Mouse (Mus musculus) hindbrain, embryonic 12.5 days (tissue): ENCODE measurements around the gene Rapgef1. TPM values are rescaled to one million over a fixed set of nuclear protein-coding genes. Genes with fewer than 3 reads are reported as not detected.

Source experiments
- ATAC-seq: fragments of 200-750 bp; cut with Nextera tagmentation; 2 replicates; pipeline ENCODE4 v1.8.0; 2017; ENCODE audit warnings: moderate TSS enrichment; ENCODE audit not compliant: low FRiP score
- H3K27ac ChIP-seq: fragments of 300-500 bp; sonication (generic); 2 replicates; pipeline ENCODE4 v1.5.1; 2016; ENCODE audit warnings: mild to moderate bottlenecking
- H3K27me3 ChIP-seq: fragments of 300-500 bp; sonication (generic); 2 replicates; pipeline ENCODE4 v1.6.1; 2016; ENCODE audit warnings: mild to moderate bottlenecking
- H3K36me3 ChIP-seq: fragments of 300-500 bp; sonication (generic); 2 replicates; pipeline ENCODE4 v1.6.1; 2016; ENCODE audit warnings: mild to moderate bottlenecking
- H3K4me1 ChIP-seq: fragments of 300-500 bp; sonication (generic); 2 replicates; pipeline ENCODE4 v1.6.1; 2016
- H3K4me2 ChIP-seq: fragments of 300-500 bp; sonication (generic); replicated peaks from 2 replicates; pipeline ENCODE4 v1.6.1; 2016; ENCODE audit warnings: mild to moderate bottlenecking
- H3K4me3 ChIP-seq: fragments of 300-500 bp; sonication (generic); 2 replicates; pipeline ENCODE4 v1.5.1; 2016; ENCODE audit warnings: mild to moderate bottlenecking
- H3K9ac ChIP-seq: fragments of 300-500 bp; sonication (generic); 2 replicates; pipeline ENCODE4 v1.6.1; 2016; ENCODE audit warnings: mild to moderate bottlenecking, moderate library complexity
- H3K9me3 ChIP-seq: fragments of 300-500 bp; sonication (generic); replicated peaks from 2 replicates; pipeline ENCODE4 v1.6.1; 2016; ENCODE audit warnings: mild to moderate bottlenecking
- WGBS: fragments of 180-500 bp; shearing (Covaris S2); methylation state at CpG from one replicate; pipeline ENCODE4 v1.1.7; 2016; 5-methylcytosine and 5-hydroxymethylcytosine counted together
- polyA plus RNA-seq: library from polyadenylated mRNA; unstranded; fragments of >200 nt; fragmentation: Nextera tagmentation; extraction: Ambion mirVana; gene quantifications from 2 replicates; pipeline ENCODE4 v1.2.1, GENCODE M21; 2016

Gene Rapgef1
- polyA plus RNA-seq, 1 experiment from 2014 or later = 24.7 TPM

DNA sequence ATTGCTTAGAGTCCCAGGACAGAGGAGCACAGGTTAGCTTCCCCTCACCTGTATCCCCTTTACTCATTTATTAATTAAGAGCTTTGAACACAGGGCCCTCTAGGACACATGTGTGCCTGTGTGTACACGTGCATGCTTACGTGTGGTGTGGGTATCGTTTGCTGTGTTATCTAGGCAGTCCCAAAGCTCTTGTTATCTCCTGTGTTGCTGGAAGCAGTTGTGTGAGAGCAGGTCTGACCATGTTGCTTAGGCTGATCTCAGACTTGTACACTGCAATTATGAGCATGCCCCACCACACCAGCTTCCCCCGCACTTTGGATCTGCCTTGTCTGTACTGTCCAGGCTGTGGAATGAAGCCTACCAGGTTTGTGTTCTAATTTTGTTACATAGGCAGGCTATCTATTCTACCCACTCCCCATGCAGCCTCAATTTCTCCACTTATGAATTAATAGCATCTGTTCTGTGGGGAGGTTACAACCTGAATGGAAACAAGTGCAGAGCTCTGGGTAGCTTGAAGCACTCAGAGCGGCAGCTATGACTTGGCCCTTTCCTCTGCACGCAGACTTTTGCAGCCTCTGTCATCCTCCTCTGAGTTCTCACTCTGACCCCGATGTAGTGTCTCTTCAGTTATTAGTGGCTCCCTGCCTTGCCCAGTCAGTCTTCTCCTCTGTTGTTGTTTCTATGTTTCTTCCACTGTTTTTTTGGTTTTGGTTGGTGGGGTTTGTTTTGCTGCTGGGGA, 63.9 kb downstream of the Rapgef1 start:
- Histone ChIP-seq H3K4me3 (no peak overlapping the region), H3K27me3 (no peaks in the 10 kb centered on the region), H3K9ac (no peak overlapping the region), H3K9me3 (no peaks in the 10 kb centered on the region), H3K36me3 (peaks cover 20% of the 10 kb centered on the region), H3K4me2 (no peak overlapping the region), H3K4me1 (no peaks in the 10 kb centered on the region), H3K27ac (no peak overlapping the region)
- ATAC-seq = no peak
- 91% methylated on average over 7 of the region's 7 CpGs for WGBS

- Histone ChIP-seq H3K9ac (no peak overlapping the region), H3K4me1 (no peaks in the 10 kb centered on the region), H3K4me2 (no peak overlapping the region), H3K36me3 (peaks cover 26% of the 10 kb centered on the region), H3K27me3 (no peaks in the 10 kb centered on the region), H3K27ac (no peak overlapping the region), H3K9me3 (no peaks in the 10 kb centered on the region), H3K4me3 (no peak overlapping the region)
- 48% methylated on average over 2 of the region's 2 CpGs for WGBS
- no peak for ATAC-seq
Observed at GRCm38 (mm10) chr2:29684498-29684897, 65.0 kb downstream of the Rapgef1 start.

GRCm38 (mm10) chr2:29689014-29689413, 69.5 kb downstream of the Rapgef1 start:
- H3K36me3 ChIP-seq = peaks cover 62% of the 10 kb centered on the region
- H3K4me2 ChIP-seq = no peak overlapping the region
- no peak overlapping the region for H3K4me3 ChIP-seq
- no peaks in the 10 kb centered on the region for H3K4me1 ChIP-seq
- H3K9ac ChIP-seq = no peak overlapping the region
- H3K9me3 ChIP-seq = no peaks in the 10 kb centered on the region
- no peak overlapping the region for H3K27ac ChIP-seq
- H3K27me3 ChIP-seq = no peaks in the 10 kb centered on the region
- WGBS = 95% methylated on average over 7 of the region's 7 CpGs
- no peak for ATAC-seq

DNA sequence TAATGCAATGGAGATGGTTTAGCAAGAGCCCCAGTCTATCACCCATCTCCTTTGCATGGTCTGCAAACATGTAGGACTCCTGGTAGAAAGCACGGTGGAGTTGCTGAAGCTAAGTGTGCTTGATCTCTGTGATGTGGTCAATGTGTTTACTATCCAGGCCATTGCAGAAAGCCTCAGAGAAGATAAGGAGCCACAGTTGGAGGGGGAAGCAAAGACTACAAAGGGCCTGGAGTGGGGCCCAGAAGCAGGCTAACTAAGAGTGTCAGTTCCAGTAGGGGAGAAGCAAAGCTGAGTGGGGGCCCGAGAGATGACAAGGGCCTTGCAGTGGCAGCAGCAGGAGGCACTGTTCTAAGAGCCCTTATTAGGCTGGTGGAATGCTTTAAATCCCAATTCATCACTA, 70.0 kb downstream of the Rapgef1 start:
- 76% methylated on average over 2 of the region's 2 CpGs for WGBS
- Histone ChIP-seq H3K27me3 (no peaks in the 10 kb centered on the region), H3K9me3 (no peaks in the 10 kb centered on the region), H3K27ac (no peak overlapping the region), H3K4me3 (no peak overlapping the region), H3K36me3 (peaks cover 64% of the 10 kb centered on the region), H3K9ac (no peak overlapping the region), H3K4me1 (no peaks in the 10 kb centered on the region), H3K4me2 (no peak overlapping the region)
- ATAC-seq = no peak

GRCm38 (mm10) chr2:29691068-29691467, 71.5 kb downstream of the Rapgef1 start:
- ATAC-seq = no peak
- Histone ChIP-seq H3K4me3 (no peak overlapping the region), H3K9ac (no peak overlapping the region), H3K36me3 (peaks cover 66% of the 10 kb centered on the region), H3K27ac (no peak overlapping the region), H3K27me3 (no peaks in the 10 kb centered on the region), H3K4me2 (no peak overlapping the region), H3K4me1 (no peaks in the 10 kb centered on the region), H3K9me3 (no peaks in the 10 kb centered on the region)
- WGBS = 85% methylated on average over 5 of the region's 5 CpGs

GRCm38 (mm10) chr2:29691507-29691906, 72.0 kb downstream of the Rapgef1 start:
- Histone ChIP-seq H3K27me3 (no peaks in the 10 kb centered on the region), H3K4me1 (no peaks in the 10 kb centered on the region), H3K4me2 (no peak overlapping the region), H3K9ac (no peak overlapping the region), H3K36me3 (peaks cover 66% of the 10 kb centered on the region), H3K9me3 (no peaks in the 10 kb centered on the region), H3K4me3 (no peak overlapping the region), H3K27ac (no peak overlapping the region)
- 81% methylated on average over 6 of the region's 6 CpGs for WGBS
- ATAC-seq = no peak

- H3K9ac ChIP-seq = no peak overlapping the region
- H3K27me3 ChIP-seq = no peaks in the 10 kb centered on the region
- H3K4me3 ChIP-seq = no peak overlapping the region
- H3K27ac ChIP-seq = no peak overlapping the region
- H3K4me1 ChIP-seq = no peaks in the 10 kb centered on the region
- WGBS = 92% methylated on average over 2 of the region's 2 CpGs
- peaks cover 63% of the 10 kb centered on the region for H3K36me3 ChIP-seq
- H3K9me3 ChIP-seq = no peaks in the 10 kb centered on the region
- ATAC-seq = no peak
- no peak overlapping the region for H3K4me2 ChIP-seq
Observed at GRCm38 (mm10) chr2:29692192-29692591, 72.7 kb downstream of the Rapgef1 start.

- Histone ChIP-seq H3K27me3 (no peaks in the 10 kb centered on the region), H3K4me3 (no peak overlapping the region), H3K9ac (no peak overlapping the region), H3K36me3 (peaks cover 67% of the 10 kb centered on the region), H3K27ac (no peak overlapping the region), H3K4me2 (no peak overlapping the region), H3K4me1 (no peaks in the 10 kb centered on the region), H3K9me3 (no peaks in the 10 kb centered on the region)
- WGBS = 84% methylated on average over 7 of the region's 7 CpGs
- no peak for ATAC-seq
Observed at GRCm38 (mm10) chr2:29696207-29696800, 76.8 kb downstream of the Rapgef1 start.

- ATAC-seq = no peak
- Histone ChIP-seq H3K27me3 (no peaks in the 10 kb centered on the region), H3K27ac (no peak overlapping the region), H3K4me2 (no peak overlapping the region), H3K4me1 (no peaks in the 10 kb centered on the region), H3K9me3 (no peaks in the 10 kb centered on the region), H3K4me3 (no peak overlapping the region), H3K36me3 (peaks cover 70% of the 10 kb centered on the region), H3K9ac (no peak overlapping the region)
- WGBS = 94% methylated on average over 6 of the region's 6 CpGs
Observed at GRCm38 (mm10) chr2:29698421-29699290, 79.1 kb downstream of the Rapgef1 start.

DNA sequence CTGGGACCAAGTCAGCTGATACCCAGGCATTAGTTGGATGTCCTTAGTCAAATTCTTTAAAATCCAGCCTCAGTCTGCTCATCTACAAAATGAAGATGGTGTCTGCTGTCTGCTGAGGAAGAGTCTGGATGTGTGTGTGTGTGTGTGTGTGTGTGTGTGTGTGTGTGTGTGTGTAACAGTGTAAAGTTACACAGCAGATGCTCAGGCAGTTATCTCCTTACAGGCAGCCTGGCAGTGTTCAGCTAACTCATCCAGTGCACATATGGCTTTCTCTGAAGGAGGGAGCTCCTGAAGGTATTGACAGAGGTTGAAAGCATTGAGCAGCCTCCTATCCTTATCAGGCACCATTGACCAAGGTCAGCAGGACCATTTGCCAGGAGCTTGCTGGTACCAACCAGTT, 81.4 kb downstream of the Rapgef1 start:
- H3K36me3 ChIP-seq = peaks cover 85% of the 10 kb centered on the region
- no peak overlapping the region for H3K9ac ChIP-seq
- H3K27me3 ChIP-seq = no peaks in the 10 kb centered on the region
- H3K4me3 ChIP-seq = no peak overlapping the region
- no peak for ATAC-seq
- H3K4me2 ChIP-seq = no peak overlapping the region
- H3K9me3 ChIP-seq = no peaks in the 10 kb centered on the region
- no peaks in the 10 kb centered on the region for H3K4me1 ChIP-seq
- no peak overlapping the region for H3K27ac ChIP-seq

GRCm38 (mm10) chr2:29701393-29701792, 81.9 kb downstream of the Rapgef1 start:
- ATAC-seq = no peak
- Histone ChIP-seq H3K4me3 (no peak overlapping the region), H3K27ac (no peak overlapping the region), H3K4me2 (no peak overlapping the region), H3K9ac (no peak overlapping the region), H3K9me3 (no peaks in the 10 kb centered on the region), H3K36me3 (peaks cover 85% of the 10 kb centered on the region), H3K27me3 (no peaks in the 10 kb centered on the region), H3K4me1 (no peaks in the 10 kb centered on the region)
- whole genome bisulfite sequencing = 86% methylated on average over 6 of the region's 6 CpGs

DNA sequence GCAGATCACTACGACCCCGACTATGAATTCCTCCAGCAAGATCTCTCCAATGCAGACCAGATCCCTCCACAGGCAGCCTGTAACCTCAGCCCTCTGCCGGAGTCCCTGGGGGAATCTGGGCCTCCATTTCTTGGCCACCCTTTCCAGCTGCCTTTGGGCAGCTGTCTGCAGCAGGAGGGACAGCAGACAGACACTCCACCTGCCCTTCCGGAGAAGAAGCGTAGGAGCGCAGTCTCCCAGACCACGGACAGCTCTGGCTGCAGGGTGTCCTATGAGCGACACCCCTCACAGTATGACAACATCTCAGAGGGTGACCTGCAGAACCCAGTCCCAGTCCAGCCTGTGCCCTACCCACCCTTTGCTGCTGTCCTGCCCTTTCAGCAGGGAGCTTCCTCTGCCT, 82.7 kb downstream of the Rapgef1 start:
- WGBS = 92% methylated on average over 8 of the region's 8 CpGs
- no peak overlapping the region for H3K9ac ChIP-seq
- no peaks in the 10 kb centered on the region for H3K9me3 ChIP-seq
- no peak overlapping the region for H3K27ac ChIP-seq
- H3K36me3 ChIP-seq = peaks cover 91% of the 10 kb centered on the region
- no peaks in the 10 kb centered on the region for H3K27me3 ChIP-seq
- no peak for ATAC-seq
- H3K4me3 ChIP-seq = no peak overlapping the region
- no peak overlapping the region for H3K4me2 ChIP-seq
- H3K4me1 ChIP-seq = 0 out of 2 replicates have a peak, but pooled peaks cover 3% of the 10 kb centered on the region
